Mouse (Mus musculus) spleen, adult 2 months (tissue): ENCODE data around the gene Sf3a2.

ENCODE experiments used
- CTCF ChIP-seq: fragments of 200-500 bp; IDR thresholded peaks from 2 replicates; pipeline ENCODE4 v1.5.1; 2011; ENCODE audit warnings: mild to moderate bottlenecking, inconsistent platforms; ENCODE audit not compliant: insufficient read depth, insufficient read length, insufficient replicate concordance; ENCODE audit errors: extremely low read depth
- POLR2A ChIP-seq: fragments of 200-500 bp; IDR thresholded peaks from 2 replicates; pipeline ENCODE4 v1.6.1; 2011; ENCODE audit warnings: low read depth, low read length, inconsistent platforms

- TF ChIP-seq CTCF (no peak), POLR2A (no peak)
Measured at GRCm38 (mm10) chr10:80827870-80828420, 29.9 kb downstream of the Sf3a2 start.
